In the genomic region with DNA sequence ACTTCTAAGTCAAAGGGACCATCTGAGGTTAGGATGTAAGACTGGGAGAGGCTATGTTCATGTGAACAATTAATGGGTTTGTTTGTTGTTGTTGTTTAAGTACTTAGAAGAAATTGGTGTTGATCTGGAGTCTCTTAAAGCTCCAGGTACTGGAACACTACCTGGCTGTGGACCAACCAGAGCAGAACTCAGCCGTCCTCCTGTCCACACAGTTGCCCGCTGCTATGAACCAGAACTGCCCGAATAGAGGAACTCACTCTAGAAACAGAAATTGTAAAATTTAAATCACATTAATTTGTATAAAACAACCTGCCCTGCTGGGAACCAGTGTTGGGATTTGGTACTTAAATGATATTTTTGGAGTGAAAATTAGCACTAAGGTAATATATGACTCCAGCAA, we compare ENCODE assay signal across 25 mouse cellular contexts. TPM values are rescaled to one million over a fixed set of nuclear protein-coding genes. Genes with fewer than 3 reads are reported as not detected.
"Had no signal": no experiment of that assay in that cellular context is flagged by ENCODE, and none has a peak within 500 bp of the region (broad histone marks: within the 10 kb centered on the region; RNA-seq: fewer than 3 reads in every experiment).

No protein-coding gene starts in this region.

- H3K36me3 ChIP-seq: midbrain, embryonic 10.5 days; midbrain, embryonic 12.5 days; neural tube, embryonic 13.5 days; neural tube, embryonic 15.5 days had no signal

- H3K9me3 ChIP-seq: midbrain, embryonic 10.5 days; midbrain, embryonic 12.5 days; neural tube, embryonic 13.5 days; neural tube, embryonic 15.5 days had no signal

- H3K4me2 ChIP-seq: lung, embryonic 14.5 days; midbrain, embryonic 12.5 days; neural tube, embryonic 13.5 days; neural tube, embryonic 15.5 days had no signal

- ATAC-seq: midbrain, embryonic 16.5 days had no signal

- H3K27me3 ChIP-seq: midbrain, embryonic 12.5 days; neural tube, embryonic 13.5 days; neural tube, embryonic 15.5 days had no signal

- DNase-seq: lung, embryonic 14.5 days; lung, postnatal 10 days; lung, postnatal 4 days; midbrain, embryonic 14.5 days; retina, postnatal 1 day; right cerebral cortex, adult 18-20 months; right cerebral cortex, postnatal 25 days; right cerebral cortex, postnatal 4 days; spleen, adult 18-20 months; thymus, adult 18-20 months; thymus, postnatal 14 days; thymus, postnatal 36 days had no signal

- H3K27ac ChIP-seq: midbrain, embryonic 10.5 days; midbrain, embryonic 12.5 days; neural tube, embryonic 13.5 days; neural tube, embryonic 15.5 days had no signal

- H3K9ac ChIP-seq: lung, embryonic 14.5 days; midbrain, embryonic 12.5 days; neural tube, embryonic 13.5 days; neural tube, embryonic 15.5 days had no signal

- H3K4me3 ChIP-seq: midbrain, embryonic 10.5 days; midbrain, embryonic 12.5 days; myocyte; neural tube, embryonic 13.5 days; neural tube, embryonic 15.5 days had no signal

- H3K4me1 ChIP-seq: midbrain, embryonic 10.5 days; midbrain, embryonic 12.5 days; neural tube, embryonic 13.5 days; neural tube, embryonic 15.5 days had no signal

RNA-seq across cellular contexts. Expression of a gene that starts 12.2 kb away (rescaled TPM):
- total RNA-seq: megakaryocyte, adult 5-6 weeks; megakaryocyte-erythroid progenitor cell, adult 5-6 weeks had no signal
- polyA plus RNA-seq: lung, embryonic 14.5 days; lung, embryonic 16.5 days; midbrain, embryonic 10.5 days; midbrain, embryonic 12.5 days; midbrain, embryonic 14.5 days; midbrain, embryonic 16.5 days; myocyte; neural tube, embryonic 11.5 days; neural tube, embryonic 13.5 days; neural tube, embryonic 15.5 days; small intestine, adult 2 months; stomach, embryonic 14.5 days; thymus, postnatal 0 days had no signal
